ENCODE assay signal across 11 mouse cellular contexts in the genomic region with DNA sequence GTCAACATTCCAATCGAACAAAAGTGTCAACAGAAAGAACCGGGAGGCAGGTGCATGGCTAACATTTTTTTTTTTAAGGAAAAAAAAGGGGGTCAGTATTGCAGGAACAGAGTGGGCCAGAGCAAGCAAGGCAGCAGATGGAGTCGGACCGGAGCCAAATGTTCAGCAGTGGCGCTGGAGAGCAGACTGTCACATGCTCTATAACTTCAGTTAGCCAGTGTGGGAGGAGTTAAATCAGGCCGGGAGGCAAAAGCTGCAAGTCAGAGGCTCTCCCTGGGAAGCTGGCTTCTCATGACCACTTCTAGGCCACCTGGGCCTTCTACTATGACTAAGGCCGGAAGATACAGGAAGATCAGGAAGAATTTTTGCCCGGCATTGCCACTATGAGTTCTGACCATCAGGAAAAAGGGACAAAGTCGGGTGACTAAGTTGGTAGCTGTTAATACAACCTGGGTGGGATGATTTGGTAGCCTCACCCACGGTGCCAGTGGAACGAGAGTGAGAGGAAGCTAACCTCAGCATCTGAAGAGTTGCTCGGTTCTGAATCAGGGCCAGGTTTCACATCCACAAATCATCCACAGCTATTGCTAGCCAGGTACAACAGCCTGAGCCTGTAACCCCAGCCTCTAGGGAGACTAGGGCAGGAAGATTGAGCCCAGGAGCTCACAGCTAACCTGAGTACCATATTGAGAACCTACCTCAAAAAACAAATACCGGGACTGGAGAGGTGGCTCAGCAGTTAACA. TPM values are rescaled to one million over a fixed set of nuclear protein-coding genes. Genes with fewer than 3 reads are reported as not detected.
DNase-seq lines count a peak whose midpoint lies in the region; ATAC-seq and TF ChIP-seq lines count a peak whose summit lies in the region.
"Had no signal": no experiment of that assay in that cellular context is flagged by ENCODE, and none has a peak within 500 bp of the region (broad histone marks: within the 10 kb centered on the region; RNA-seq: fewer than 3 reads in every experiment).

No protein-coding gene starts in this region.

- H3K4me2 ChIP-seq in embryonic facial prominence, embryonic 14.5 days (ENCODE audit: low read depth, low read length) = no peak overlapping the region
- no peak overlapping the region for H3K4me2 ChIP-seq in midbrain, postnatal 0 days (ENCODE audit: low read depth, low read length, poor library complexity, severe bottlenecking)
- no peak overlapping the region for H3K4me2 ChIP-seq in midbrain, embryonic 11.5 days

- no peaks in the 10 kb centered on the region for H3K4me1 ChIP-seq in embryonic facial prominence, embryonic 14.5 days (ENCODE audit: control insufficient read depth, insufficient read depth, low read length)
- no peaks in the 10 kb centered on the region for H3K4me1 ChIP-seq in embryonic facial prominence, embryonic 10.5 days
- H3K4me1 ChIP-seq in midbrain, postnatal 0 days (ENCODE audit: insufficient read depth, low read length) = no peaks in the 10 kb centered on the region
- H3K4me1 ChIP-seq in midbrain, embryonic 11.5 days (ENCODE audit: control insufficient read depth, insufficient read depth, low read length) = no peaks in the 10 kb centered on the region

- no peak overlapping the region for H3K4me3 ChIP-seq in embryonic facial prominence, embryonic 14.5 days (ENCODE audit: low read depth, low read length)
- H3K4me3 ChIP-seq in embryonic facial prominence, embryonic 10.5 days = no peak overlapping the region
- no peak overlapping the region for H3K4me3 ChIP-seq in midbrain, postnatal 0 days (ENCODE audit: low read depth, low read length)
- H3K4me3 ChIP-seq in midbrain, embryonic 11.5 days (ENCODE audit: low read depth, low read length) = no peak overlapping the region

- no peak overlapping the region for H3K27ac ChIP-seq in embryonic facial prominence, embryonic 14.5 days (replicated peaks; ENCODE audit: low read depth, low read length)
- H3K27ac ChIP-seq in embryonic facial prominence, embryonic 10.5 days (replicated peaks) = no peak overlapping the region
- H3K27ac ChIP-seq in midbrain, postnatal 0 days (ENCODE audit: low read depth, low read length) = no peak overlapping the region
- no peak overlapping the region for H3K27ac ChIP-seq in midbrain, embryonic 11.5 days (ENCODE audit: low read depth, low read length)

- peak; percentile 34 for DNase-seq in embryonic facial prominence, embryonic 14.5 days (ENCODE audit: low spot score)
- no peak for DNase-seq in embryonic facial prominence, embryonic 10.5 days (ENCODE audit: low spot score)
- peak; percentile 81 for DNase-seq in midbrain, postnatal 0 days (ENCODE audit: low spot score)
- no peak for DNase-seq in midbrain, embryonic 11.5 days (ENCODE audit: low spot score, missing footprints)
- peak; percentile 67 for DNase-seq in kidney, postnatal 10 days
- peak; percentile 74 for DNase-seq in right cerebral cortex, postnatal 14 days
- no peak for DNase-seq in adrenal gland, postnatal 14 days
- no peak for DNase-seq in urinary bladder, postnatal 36 days (ENCODE audit: low spot score in 2 of 2)

- ATAC-seq in embryonic facial prominence, embryonic 14.5 days (ENCODE audit: low read depth) = no peak
- no peak for ATAC-seq in midbrain, postnatal 0 days (ENCODE audit: low FRiP score)
- ATAC-seq in midbrain, embryonic 11.5 days (ENCODE audit: low FRiP score) = no peak

- H3K36me3 ChIP-seq in embryonic facial prominence, embryonic 14.5 days (ENCODE audit: control insufficient read depth, insufficient read depth, low read length) = peaks cover 12% of the 10 kb centered on the region; the same call in 1 of the 2 replicates
- no peaks in the 10 kb centered on the region for H3K36me3 ChIP-seq in embryonic facial prominence, embryonic 10.5 days (replicated peaks)
- H3K36me3 ChIP-seq in midbrain, postnatal 0 days (ENCODE audit: insufficient read depth, low read length) = 0 out of 2 replicates have a peak, but pooled peaks cover 4% of the 10 kb centered on the region
- no peaks in the 10 kb centered on the region for H3K36me3 ChIP-seq in midbrain, embryonic 11.5 days (ENCODE audit: control insufficient read depth, insufficient read depth, low read length)

- no peak overlapping the region for H3K9ac ChIP-seq in embryonic facial prominence, embryonic 14.5 days (ENCODE audit: low read depth, low read length)
- no peak overlapping the region for H3K9ac ChIP-seq in midbrain, postnatal 0 days (replicated peaks; ENCODE audit: low read length, poor library complexity, severe bottlenecking)
- no peak overlapping the region for H3K9ac ChIP-seq in midbrain, embryonic 11.5 days (ENCODE audit: low read length)

- H3K27me3 ChIP-seq in embryonic facial prominence, embryonic 14.5 days (replicated peaks; ENCODE audit: control insufficient read depth, insufficient read depth, low read length) = no peaks in the 10 kb centered on the region
- no peaks in the 10 kb centered on the region for H3K27me3 ChIP-seq in embryonic facial prominence, embryonic 10.5 days (replicated peaks; ENCODE audit: low read depth, poor library complexity, severe bottlenecking)
- no peaks in the 10 kb centered on the region for H3K27me3 ChIP-seq in midbrain, postnatal 0 days (ENCODE audit: insufficient read depth, low read length)
- no peaks in the 10 kb centered on the region for H3K27me3 ChIP-seq in midbrain, embryonic 11.5 days (ENCODE audit: control insufficient read depth, insufficient read depth, low read length)

- 80% methylated on average over 13 of the region's 13 CpGs for WGBS in embryonic facial prominence, embryonic 14.5 days
- WGBS in embryonic facial prominence, embryonic 10.5 days = 81% methylated on average over 13 of the region's 13 CpGs
- 83% methylated on average over 13 of the region's 13 CpGs for WGBS in midbrain, postnatal 0 days
- WGBS in midbrain, embryonic 11.5 days = 83% methylated on average over 13 of the region's 13 CpGs

- TF ChIP-seq CTCF in midbrain, postnatal 0 days (IDR thresholded peaks at IDR 0.05) = no peak

- H3K9me3 ChIP-seq in embryonic facial prominence, embryonic 14.5 days (ENCODE audit: control insufficient read depth, low read length) = no peaks in the 10 kb centered on the region
- H3K9me3 ChIP-seq in embryonic facial prominence, embryonic 10.5 days = no peaks in the 10 kb centered on the region
- H3K9me3 ChIP-seq in midbrain, postnatal 0 days (ENCODE audit: low read length) = no peaks in the 10 kb centered on the region
- no peaks in the 10 kb centered on the region for H3K9me3 ChIP-seq in midbrain, embryonic 11.5 days (ENCODE audit: control insufficient read depth, low read length)

RNA-seq across cellular contexts. Expression of a gene that starts 21.9 kb away (rescaled TPM):
- polyA plus RNA-seq in embryonic facial prominence, embryonic 14.5 days (2014; fragmentation: Nextera tagmentation; extraction: Ambion mirVana) = not detected in 2 replicates
- polyA plus RNA-seq in embryonic facial prominence, embryonic 10.5 days (2016; fragmentation: Nextera tagmentation; extraction: Ambion mirVana) = not detected in 2 replicates
- total RNA-seq in midbrain, postnatal 0 days (2014; rRNA removed) = not detected in 2 replicates
- polyA plus RNA-seq in midbrain, postnatal 0 days (2015; fragmentation: Nextera tagmentation; extraction: Ambion mirVana) = not detected in 2 replicates
- not detected in 2 replicates for polyA plus RNA-seq in midbrain, embryonic 11.5 days (2014; fragmentation: Nextera tagmentation; extraction: Ambion mirVana)
- not detected in 2 replicates for total RNA-seq in adrenal gland, postnatal 14 days (2021)
- total RNA-seq: layer of hippocampus, postnatal 14 days; neutrophil, adult 5-6 weeks had no signal
- polyA plus RNA-seq: cortical plate, adult 2 months had no signal

RNA-seq across cellular contexts. Expression of a gene that starts 22.5 kb away (rescaled TPM):
- polyA plus RNA-seq in embryonic facial prominence, embryonic 14.5 days (2014; fragmentation: Nextera tagmentation; extraction: Ambion mirVana) = 47.9 and 48.1 TPM in 2 replicates
- 17.4 and 19.4 TPM in 2 replicates for polyA plus RNA-seq in embryonic facial prominence, embryonic 10.5 days (2016; fragmentation: Nextera tagmentation; extraction: Ambion mirVana)
- 39.4 and 39.7 TPM in 2 replicates for total RNA-seq in midbrain, postnatal 0 days (2014; rRNA removed)
- polyA plus RNA-seq in midbrain, postnatal 0 days (2015; fragmentation: Nextera tagmentation; extraction: Ambion mirVana) = 45.8 and 46.1 TPM in 2 replicates
- 17.7 and 18.4 TPM in 2 replicates for polyA plus RNA-seq in midbrain, embryonic 11.5 days (2014; fragmentation: Nextera tagmentation; extraction: Ambion mirVana)
- 33.6 and 36.5 TPM in 2 replicates for total RNA-seq in adrenal gland, postnatal 14 days (2021)

Comparison
In these comparisons a context has a peak if more than half of its experiments do, and no peak if none do; other contexts are left out.
1. DNase-seq: peak in embryonic facial prominence, embryonic 14.5 days (single experiment), midbrain, postnatal 0 days (single experiment), kidney, postnatal 10 days (single experiment) and right cerebral cortex, postnatal 14 days (single experiment); none in embryonic facial prominence, embryonic 10.5 days (single experiment), midbrain, embryonic 11.5 days (single experiment), adrenal gland, postnatal 14 days (single experiment) and urinary bladder, postnatal 36 days (0 of 2).